Mouse (Mus musculus) CH12.LX (cell line): Measurements from ENCODE around the gene Mpo.

ENCODE experiments used
- CHD2 ChIP-seq: IDR thresholded peaks from 2 replicates; pipeline ENCODE4 v1.6.1; 2011; ENCODE audit warnings: low read length, improper control_type of control experiment
- CTCF ChIP-seq, 2 experiments: IDR thresholded peaks in 1 of 2; conservative IDR thresholded peaks in 1 of 2; 2 replicates each; pipeline ENCODE4 v1.5.1; 2011 to 2012; ENCODE audit warnings: low read depth in 2 of 2, low read length in 2 of 2, improper control_type of control experiment in 1 of 2, inconsistent platforms in 1 of 2, mild to moderate bottlenecking in 1 of 2, moderate library complexity in 1 of 2
- E2F4 ChIP-seq: IDR thresholded peaks from 2 replicates; pipeline ENCODE4 v1.6.1; 2011; ENCODE audit warnings: low read depth, low read length, improper control_type of control experiment; ENCODE audit not compliant: insufficient replicate concordance
- EP300 ChIP-seq: IDR thresholded peaks from 2 replicates; pipeline ENCODE4 v1.6.1; 2011; ENCODE audit warnings: low read length, improper control_type of control experiment
- GABPA ChIP-seq: IDR thresholded peaks from 2 replicates; pipeline ENCODE4 v1.6.1; 2012; ENCODE audit warnings: low read depth, low read length, improper control_type of control experiment, inconsistent platforms; ENCODE audit not compliant: insufficient replicate concordance
- IRF4 ChIP-seq: IDR thresholded peaks from 2 replicates; pipeline ENCODE4 v1.6.1; 2014; ENCODE audit warnings: low read depth, mild to moderate bottlenecking, inconsistent platforms, low read length, improper control_type of control experiment
- MAX ChIP-seq: IDR thresholded peaks from 2 replicates; pipeline ENCODE4 v1.6.1; 2011; ENCODE audit warnings: low read length, improper control_type of control experiment
- POLR2A ChIP-seq: IDR thresholded peaks from 2 replicates; pipeline ENCODE4 v1.6.1; 2011; ENCODE audit warnings: low read depth, mild to moderate bottlenecking, improper control_type of control experiment, low read length
- RAD21 ChIP-seq: IDR thresholded peaks from 2 replicates; pipeline ENCODE4 v1.6.1; 2011; ENCODE audit warnings: low read depth, mild to moderate bottlenecking, low read length, improper control_type of control experiment, moderate library complexity
- RCOR1 ChIP-seq: conservative IDR thresholded peaks from 2 replicates; pipeline ENCODE4 v1.6.1; 2012; ENCODE audit warnings: low read depth, mild to moderate bottlenecking, inconsistent platforms, low read length, improper control_type of control experiment
- USF2 ChIP-seq: conservative IDR thresholded peaks from 2 replicates; pipeline ENCODE4 v1.6.1; 2011; ENCODE audit warnings: low read depth, low read length, improper control_type of control experiment
- ZC3H11A ChIP-seq: IDR thresholded peaks from 2 replicates; pipeline ENCODE4 v1.6.1; 2012; ENCODE audit warnings: low read depth, mild to moderate bottlenecking, inconsistent platforms, low read length, improper control_type of control experiment
- ZKSCAN1 ChIP-seq: IDR thresholded peaks from 2 replicates; pipeline ENCODE4 v1.6.1; 2012; ENCODE audit warnings: low read depth, inconsistent platforms, low read length, improper control_type of control experiment, borderline replicate concordance
- ZNF384 ChIP-seq: IDR thresholded peaks from 2 replicates; pipeline ENCODE4 v1.6.1; 2012; ENCODE audit warnings: low read depth, low read length, improper control_type of control experiment, inconsistent platforms

GRCm38 (mm10) chr11:87755360-87756017 lies 37.9 kb upstream of the Mpo start:
- peak; percentile 100 for TF ChIP-seq POLR2A
- TF ChIP-seq MAX: no peak
- no peak for TF ChIP-seq EP300
- no peak for TF ChIP-seq E2F4
- no peak for TF ChIP-seq ZKSCAN1
- no peak for TF ChIP-seq ZNF384
- TF ChIP-seq CTCF (conservative IDR thresholded peaks at IDR 0.05 in 1 of 2, IDR thresholded peaks at IDR 0.05 in 1 of 2; ENCODE audit: low read depth in 2 of 2, low read length in 2 of 2): no peak
- TF ChIP-seq RCOR1: no peak
- TF ChIP-seq ZC3H11A: no peak
- no peak for TF ChIP-seq IRF4
- TF ChIP-seq RAD21: no peak
- TF ChIP-seq CHD2: no peak
- peak; percentile 95 for TF ChIP-seq USF2
- TF ChIP-seq GABPA: no peak
